Mouse (Mus musculus) gastrocnemius, adult 18-20 months (tissue): Measurements from ENCODE around the gene Gm14443. TPM values are rescaled to one million over a fixed set of nuclear protein-coding genes. Genes with fewer than 3 reads are reported as not detected.
"Not testable (repeated sequence)": the region's sequence is repeated elsewhere in the genome, so short reads cannot be mapped to it uniquely, and the experiment has no call there.

Source experiments
- DNase-seq: peaks from one replicate; pipeline ENCODE4 v3.0.0; 2021; ENCODE audit warnings: low spot score
- long read RNA-seq, 2 experiments: library from polyadenylated mRNA; stranded (forward); transcript quantifications; one replicate each; pipeline ENCODE4 v2.0.0; 2021
- total RNA-seq, 2 experiments: library from RNA; stranded (reverse); gene quantifications; 2 replicates each; pipeline ENCODE4 v1.2.3; 2021

Gm14443 gene
- total RNA-seq, result under 1 TPM; 0.28 to 0.78 TPM
- long read RNA-seq, experiment 1, result 0 reads
- long read RNA-seq, experiment 2, result 0 reads

GRCm38 (mm10) chr2:175175401-175176180 lies at the start of gene Gm14443:
TSS of gene Gm14443 (minus strand) at chr2:175175871.
- DNase-seq, result not testable (repeated sequence)

GRCm38 (mm10) chr2:175206732-175207131 lies 31.1 kb upstream of the Gm14443 start, which contains the start of gene Gm14391:
TSS of gene Gm14391 (minus strand) at chr2:175206917.
- DNase-seq, result not testable (repeated sequence)

- not testable (repeated sequence) for DNase-seq
Measured at GRCm38 (mm10) chr2:175179008-175179407, 3.3 kb upstream of the Gm14443 start.

GRCm38 (mm10) chr2:175176312-175176711 lies 641 bp upstream of the Gm14443 start:
- no peak for DNase-seq

GRCm38 (mm10) chr2:175174058-175174457 lies 1.6 kb downstream of the Gm14443 start:
- DNase-seq, result not testable (repeated sequence)

GRCm38 (mm10) chr2:175172906-175173595 lies 2.6 kb downstream of the Gm14443 start:
- DNase-seq, result not testable (repeated sequence)

- DNase-seq, result no peak
Measured at GRCm38 (mm10) chr2:175172123-175172522, 3.5 kb downstream of the Gm14443 start.

- DNase-seq, result not testable (repeated sequence)
Measured at GRCm38 (mm10) chr2:175166870-175167269, 8.8 kb downstream of the Gm14443 start.

GRCm38 (mm10) chr2:175165110-175165509 lies 10.6 kb downstream of the Gm14443 start:
- not testable (repeated sequence) for DNase-seq

- DNase-seq, result not testable (repeated sequence)
Measured at GRCm38 (mm10) chr2:175161438-175161837, 14.2 kb downstream of the Gm14443 start.

- no peak for DNase-seq
Measured at GRCm38 (mm10) chr2:175158642-175159041, 17.0 kb downstream of the Gm14443 start.

GRCm38 (mm10) chr2:175156696-175157095 lies 19.0 kb downstream of the Gm14443 start:
- no peak for DNase-seq

GRCm38 (mm10) chr2:175141993-175142295 lies 33.7 kb downstream of the Gm14443 start, which contains the start of gene Gm14399:
TSS of gene Gm14399 (minus strand) at chr2:175142012.
- DNase-seq, result not testable (repeated sequence)

- DNase-seq, result not testable (repeated sequence)
Measured at GRCm38 (mm10) chr2:175141118-175141992, 34.3 kb downstream of the Gm14443 start.

- not testable (repeated sequence) for DNase-seq
Measured at GRCm38 (mm10) chr2:175140624-175141023, 35.0 kb downstream of the Gm14443 start.

Other genes starting within 250 kb of the Gm14443 start
- gene Gm14444, start 165.6 kb downstream of the Gm14443 start, total RNA-seq, result under 1 TPM in 1 of 2 experiments, not detected in 1; 0.33 TPM
- not detected for gene Gm14393, start 108.1 kb downstream of the Gm14443 start, total RNA-seq
- gene Gm14399, start 33.9 kb downstream of the Gm14443 start, total RNA-seq, result 1 to 10 TPM; 6.4 to 8.1 TPM
- gene Gm14391, start 31.0 kb upstream of the Gm14443 start, total RNA-seq, result 10 to 100 TPM; 51.7 to 58.7 TPM
- 1 to 10 TPM; 6.4 to 6.5 TPM for gene Gm14440, start 99.3 kb upstream of the Gm14443 start, total RNA-seq
- gene Gm4631, start 162.3 kb upstream of the Gm14443 start, total RNA-seq, result 10 to 100 TPM; 37.4 to 43.7 TPM
- 1 to 10 TPM; 5.5 to 6.6 TPM for gene Zfp968, start 196.6 kb upstream of the Gm14443 start, total RNA-seq